Mouse (Mus musculus): ENCODE measurements around the gene Gm20388. TPM values are rescaled to one million over a fixed set of nuclear protein-coding genes. Genes with fewer than 3 reads are reported as not detected.

Gene Gm20388
- polyA plus RNA-seq, 1 experiment from 2014 or later, result not detected

GRCm38 (mm10) chr8:121598892-121599291 is 1688.3 kb downstream of the Gm20388 start:
- H3K4me3 ChIP-seq (ENCODE audit: low read depth, low read length), result no peak overlapping the region
- WGBS, result 45% methylated on average over 7 of the region's 7 CpGs
- H3K36me3 ChIP-seq (ENCODE audit: control insufficient read depth, insufficient read depth, low read length), result peaks cover 15% of the 10 kb centered on the region; the same call in 1 of the 2 replicates
- H3K4me1 ChIP-seq (ENCODE audit: control insufficient read depth, insufficient read depth, low read length), result no peaks in the 10 kb centered on the region
- H3K9ac ChIP-seq (ENCODE audit: low read length), result no peak overlapping the region
- no peak overlapping the region for H3K4me2 ChIP-seq (ENCODE audit: low read depth, severe bottlenecking)
- H3K27me3 ChIP-seq (ENCODE audit: control insufficient read depth, insufficient read depth, low read length), result no peaks in the 10 kb centered on the region
- H3K9me3 ChIP-seq (ENCODE audit: control insufficient read depth, low read length), result no peaks in the 10 kb centered on the region
- ATAC-seq (ENCODE audit: insufficient number of reproducible peaks, low FRiP score, low TSS enrichment, low read depth) (peak; percentile 64; the same call in 1 of the 2 replicates), DNase-seq (ENCODE audit: low spot score) (peak; percentile 87)
- H3K27ac ChIP-seq (replicated peaks; ENCODE audit: low read depth, low read length), result no peak overlapping the region

- Histone ChIP-seq H3K27ac (replicated peaks; ENCODE audit: low read depth, low read length) (no peak overlapping the region), H3K4me3 (ENCODE audit: low read depth, low read length) (no peak overlapping the region), H3K4me1 (ENCODE audit: control insufficient read depth, insufficient read depth, low read length) (no peaks in the 10 kb centered on the region), H3K9me3 (ENCODE audit: control insufficient read depth, low read length) (no peaks in the 10 kb centered on the region), H3K27me3 (ENCODE audit: control insufficient read depth, insufficient read depth, low read length) (no peaks in the 10 kb centered on the region), H3K36me3 (ENCODE audit: control insufficient read depth, insufficient read depth, low read length) (peaks cover 17% of the 10 kb centered on the region), H3K9ac (ENCODE audit: low read length) (no peak overlapping the region), H3K4me2 (ENCODE audit: low read depth, severe bottlenecking) (no peak overlapping the region)
- WGBS, result 85% methylated on average over 14 of the region's 14 CpGs
- no peak for DNase-seq (ENCODE audit: low spot score)
- no peak for ATAC-seq (ENCODE audit: insufficient number of reproducible peaks, low FRiP score, low TSS enrichment, low read depth)
These were observed 1689.2 kb downstream of the Gm20388 start for GRCm38 (mm10) chr8:121599842-121600241.

GRCm38 (mm10) chr8:121602411-121602810 is 1691.8 kb downstream of the Gm20388 start:
- H3K36me3 ChIP-seq (ENCODE audit: control insufficient read depth, insufficient read depth, low read length), result peaks cover 21% of the 10 kb centered on the region
- DNase-seq (ENCODE audit: low spot score), result no peak
- no peak overlapping the region for H3K4me3 ChIP-seq (ENCODE audit: low read depth, low read length)
- WGBS, result 96% methylated on average over 12 of the region's 12 CpGs
- H3K4me2 ChIP-seq (ENCODE audit: low read depth, severe bottlenecking), result no peak overlapping the region
- H3K27me3 ChIP-seq (ENCODE audit: control insufficient read depth, insufficient read depth, low read length), result no peaks in the 10 kb centered on the region
- no peak overlapping the region for H3K9ac ChIP-seq (ENCODE audit: low read length)
- H3K4me1 ChIP-seq (ENCODE audit: control insufficient read depth, insufficient read depth, low read length), result no peaks in the 10 kb centered on the region
- H3K9me3 ChIP-seq (ENCODE audit: control insufficient read depth, low read length), result no peaks in the 10 kb centered on the region
- no peak for ATAC-seq (ENCODE audit: insufficient number of reproducible peaks, low FRiP score, low TSS enrichment, low read depth)
- H3K27ac ChIP-seq (replicated peaks; ENCODE audit: low read depth, low read length), result no peak overlapping the region

GRCm38 (mm10) chr8:121602860-121603259 is 1692.2 kb downstream of the Gm20388 start:
- DNase-seq (ENCODE audit: low spot score) (peak; percentile 69), ATAC-seq (ENCODE audit: insufficient number of reproducible peaks, low FRiP score, low TSS enrichment, low read depth) (no peak)
- Histone ChIP-seq H3K4me1 (ENCODE audit: control insufficient read depth, insufficient read depth, low read length) (no peaks in the 10 kb centered on the region), H3K27me3 (ENCODE audit: control insufficient read depth, insufficient read depth, low read length) (no peaks in the 10 kb centered on the region), H3K9ac (ENCODE audit: low read length) (no peak overlapping the region), H3K27ac (replicated peaks; ENCODE audit: low read depth, low read length) (no peak overlapping the region), H3K4me3 (ENCODE audit: low read depth, low read length) (no peak overlapping the region), H3K4me2 (ENCODE audit: low read depth, severe bottlenecking) (no peak overlapping the region), H3K9me3 (ENCODE audit: control insufficient read depth, low read length) (no peaks in the 10 kb centered on the region), H3K36me3 (ENCODE audit: control insufficient read depth, insufficient read depth, low read length) (peaks cover 21% of the 10 kb centered on the region)
- WGBS, result 40% methylated on average over 3 of the region's 3 CpGs

GRCm38 (mm10) chr8:121603801-121604200 is 1693.2 kb downstream of the Gm20388 start:
- no peak overlapping the region for H3K4me2 ChIP-seq (ENCODE audit: low read depth, severe bottlenecking)
- H3K9ac ChIP-seq (ENCODE audit: low read length), result no peak overlapping the region
- DNase-seq (ENCODE audit: low spot score) (no peak), ATAC-seq (ENCODE audit: insufficient number of reproducible peaks, low FRiP score, low TSS enrichment, low read depth) (no peak)
- WGBS, result 94% methylated on average over 12 of the region's 12 CpGs
- H3K36me3 ChIP-seq (ENCODE audit: control insufficient read depth, insufficient read depth, low read length), result peaks cover 27% of the 10 kb centered on the region
- no peaks in the 10 kb centered on the region for H3K9me3 ChIP-seq (ENCODE audit: control insufficient read depth, low read length)
- H3K27me3 ChIP-seq (ENCODE audit: control insufficient read depth, insufficient read depth, low read length), result no peaks in the 10 kb centered on the region
- no peak overlapping the region for H3K4me3 ChIP-seq (ENCODE audit: low read depth, low read length)
- no peaks in the 10 kb centered on the region for H3K4me1 ChIP-seq (ENCODE audit: control insufficient read depth, insufficient read depth, low read length)
- H3K27ac ChIP-seq (replicated peaks; ENCODE audit: low read depth, low read length), result no peak overlapping the region

GRCm38 (mm10) chr8:121607661-121608060 is 1697.0 kb downstream of the Gm20388 start:
- Histone ChIP-seq H3K27ac (replicated peaks; ENCODE audit: low read depth, low read length) (no peak overlapping the region), H3K4me3 (ENCODE audit: low read depth, low read length) (no peak overlapping the region), H3K9ac (ENCODE audit: low read length) (no peak overlapping the region), H3K27me3 (ENCODE audit: control insufficient read depth, insufficient read depth, low read length) (no peaks in the 10 kb centered on the region), H3K9me3 (ENCODE audit: control insufficient read depth, low read length) (no peaks in the 10 kb centered on the region), H3K36me3 (ENCODE audit: control insufficient read depth, insufficient read depth, low read length) (peaks cover 21% of the 10 kb centered on the region), H3K4me1 (ENCODE audit: control insufficient read depth, insufficient read depth, low read length) (no peaks in the 10 kb centered on the region), H3K4me2 (ENCODE audit: low read depth, severe bottlenecking) (no peak overlapping the region)
- DNase-seq (ENCODE audit: low spot score) (no peak), ATAC-seq (ENCODE audit: insufficient number of reproducible peaks, low FRiP score, low TSS enrichment, low read depth) (no peak)
- 89% methylated on average over 5 of the region's 5 CpGs for WGBS

- Histone ChIP-seq H3K36me3 (ENCODE audit: control insufficient read depth, insufficient read depth, low read length) (peaks cover 18% of the 10 kb centered on the region), H3K4me1 (ENCODE audit: control insufficient read depth, insufficient read depth, low read length) (no peaks in the 10 kb centered on the region), H3K4me2 (ENCODE audit: low read depth, severe bottlenecking) (no peak overlapping the region), H3K27ac (replicated peaks; ENCODE audit: low read depth, low read length) (no peak overlapping the region), H3K4me3 (ENCODE audit: low read depth, low read length) (no peak overlapping the region), H3K9me3 (ENCODE audit: control insufficient read depth, low read length) (no peaks in the 10 kb centered on the region), H3K9ac (ENCODE audit: low read length) (no peak overlapping the region), H3K27me3 (ENCODE audit: control insufficient read depth, insufficient read depth, low read length) (no peaks in the 10 kb centered on the region)
- WGBS, result 94% methylated on average over 15 of the region's 15 CpGs
- ATAC-seq (ENCODE audit: insufficient number of reproducible peaks, low FRiP score, low TSS enrichment, low read depth) (no peak), DNase-seq (ENCODE audit: low spot score) (no peak)
These were observed 1698.6 kb downstream of the Gm20388 start for GRCm38 (mm10) chr8:121609251-121609650.

GRCm38 (mm10) chr8:121609916-121610315 is 1699.3 kb downstream of the Gm20388 start:
- DNase-seq (ENCODE audit: low spot score) (no peak), ATAC-seq (ENCODE audit: insufficient number of reproducible peaks, low FRiP score, low TSS enrichment, low read depth) (no peak)
- WGBS, result 90% methylated on average over 11 of the region's 11 CpGs
- no peak overlapping the region for H3K4me3 ChIP-seq (ENCODE audit: low read depth, low read length)
- no peak overlapping the region for H3K9ac ChIP-seq (ENCODE audit: low read length)
- peaks cover 12% of the 10 kb centered on the region for H3K36me3 ChIP-seq (ENCODE audit: control insufficient read depth, insufficient read depth, low read length)
- H3K27ac ChIP-seq (replicated peaks; ENCODE audit: low read depth, low read length), result no peak overlapping the region
- H3K27me3 ChIP-seq (ENCODE audit: control insufficient read depth, insufficient read depth, low read length), result no peaks in the 10 kb centered on the region
- no peaks in the 10 kb centered on the region for H3K4me1 ChIP-seq (ENCODE audit: control insufficient read depth, insufficient read depth, low read length)
- H3K9me3 ChIP-seq (ENCODE audit: control insufficient read depth, low read length), result no peaks in the 10 kb centered on the region
- no peak overlapping the region for H3K4me2 ChIP-seq (ENCODE audit: low read depth, severe bottlenecking)

- no peak for DNase-seq (ENCODE audit: low spot score)
- Histone ChIP-seq H3K27me3 (ENCODE audit: control insufficient read depth, insufficient read depth, low read length) (no peaks in the 10 kb centered on the region), H3K36me3 (ENCODE audit: control insufficient read depth, insufficient read depth, low read length) (peaks cover 4% of the 10 kb centered on the region; the same call in 1 of the 2 replicates), H3K9me3 (ENCODE audit: control insufficient read depth, low read length) (no peaks in the 10 kb centered on the region), H3K4me1 (ENCODE audit: control insufficient read depth, insufficient read depth, low read length) (no peaks in the 10 kb centered on the region), H3K4me3 (ENCODE audit: low read depth, low read length) (no peak overlapping the region), H3K27ac (replicated peaks; ENCODE audit: low read depth, low read length) (no peak overlapping the region), H3K4me2 (ENCODE audit: low read depth, severe bottlenecking) (no peak overlapping the region), H3K9ac (ENCODE audit: low read length) (no peak overlapping the region)
- no peak for ATAC-seq (ENCODE audit: insufficient number of reproducible peaks, low FRiP score, low TSS enrichment, low read depth)
These were observed 1702.8 kb downstream of the Gm20388 start for GRCm38 (mm10) chr8:121613419-121613818.
